Mouse (Mus musculus) spleen, postnatal 4 days (tissue): ENCODE results near the gene Cldn2.
"Not testable (repeated sequence)": the region's sequence is repeated elsewhere in the genome, so short reads cannot be mapped to it uniquely, and the experiment has no call there.

ENCODE experiments used
- DNase-seq, 2 experiments: peaks; one replicate each; pipeline ENCODE4 v3.0.0; 2022; ENCODE audit warnings: low spot score in 2 of 2

The Cldn2 gene

GRCm38 (mm10) chrX:139800406-139800878, at the start of gene Cldn2:
TSS of gene Cldn2 (plus strand) at chrX:139800828.
- DNase-seq: no peak

GRCm38 (mm10) chrX:139751855-139752254, 48.8 kb upstream of the Cldn2 start:
- peak; percentile 28 to 76 for DNase-seq

- not testable (repeated sequence) for DNase-seq
Measured at GRCm38 (mm10) chrX:139758634-139759033, 42.0 kb upstream of the Cldn2 start.

- no peak for DNase-seq
Measured at GRCm38 (mm10) chrX:139762546-139762945, 38.1 kb upstream of the Cldn2 start.

- peak in 1 of 2 experiments; percentile 31 for DNase-seq
Measured at GRCm38 (mm10) chrX:139769975-139770637, 30.5 kb upstream of the Cldn2 start.

GRCm38 (mm10) chrX:139774309-139775083, 26.1 kb upstream of the Cldn2 start:
- DNase-seq: peak; percentile 44 to 75

- no peak for DNase-seq
Measured at GRCm38 (mm10) chrX:139775084-139775612, 25.5 kb upstream of the Cldn2 start.

- DNase-seq: no peak
Measured at GRCm38 (mm10) chrX:139777357-139777756, 23.3 kb upstream of the Cldn2 start.

GRCm38 (mm10) chrX:139778886-139779285, 21.7 kb upstream of the Cldn2 start:
- DNase-seq: no peak

GRCm38 (mm10) chrX:139779401-139779800, 21.2 kb upstream of the Cldn2 start:
- no peak for DNase-seq

GRCm38 (mm10) chrX:139780988-139781387, 19.6 kb upstream of the Cldn2 start:
- no peak for DNase-seq

- no peak for DNase-seq
Measured at GRCm38 (mm10) chrX:139781563-139781962, 19.1 kb upstream of the Cldn2 start.

GRCm38 (mm10) chrX:139782278-139783044, 18.2 kb upstream of the Cldn2 start, which contains the start of gene Ripply1:
TSS of gene Ripply1 (minus strand) at chrX:139782353.
- DNase-seq: no peak

GRCm38 (mm10) chrX:139783045-139783422, 17.6 kb upstream of the Cldn2 start:
- DNase-seq: no peak

- no peak for DNase-seq
Measured at GRCm38 (mm10) chrX:139785764-139786163, 14.9 kb upstream of the Cldn2 start.

GRCm38 (mm10) chrX:139794072-139794845, 6.4 kb upstream of the Cldn2 start:
- DNase-seq: no peak

- no peak for DNase-seq
Measured at GRCm38 (mm10) chrX:139796037-139796436, 4.6 kb upstream of the Cldn2 start.

- no peak for DNase-seq
Measured at GRCm38 (mm10) chrX:139797875-139798274, 2.8 kb upstream of the Cldn2 start.

GRCm38 (mm10) chrX:139799953-139800352, 675 bp upstream of the Cldn2 start:
- no peak for DNase-seq

- DNase-seq: no peak
Measured at GRCm38 (mm10) chrX:139803028-139803427, 2.4 kb downstream of the Cldn2 start.

- no peak for DNase-seq
Measured at GRCm38 (mm10) chrX:139805918-139806317, 5.3 kb downstream of the Cldn2 start.
